Mouse (Mus musculus) olfactory bulb, adult 2 months (tissue): ENCODE results near the gene Cux2.

Experiments
- CTCF ChIP-seq: fragments of 200-500 bp; IDR thresholded peaks from 2 replicates; pipeline ENCODE4 v1.5.1; 2012; ENCODE audit warnings: low read depth, mild to moderate bottlenecking, low read length, moderate library complexity; ENCODE audit not compliant: insufficient read depth
- POLR2A ChIP-seq: fragments of 200-500 bp; IDR thresholded peaks from 2 replicates; pipeline ENCODE4 v1.6.1; 2012; ENCODE audit warnings: mild to moderate bottlenecking, low read depth, low read length, moderate library complexity; ENCODE audit not compliant: insufficient read depth

GRCm38 (mm10) chr5:121962359-121962758 lies 87.5 kb downstream of the Cux2 start:
- TF ChIP-seq POLR2A (no peak), CTCF (no peak)
